Mouse (Mus musculus) hematopoietic multipotent progenitor cell, adult 10-12 weeks (in vitro differentiated cells): ENCODE measurements around the gene Zfp444. TPM values are rescaled to one million over a fixed set of nuclear protein-coding genes. Genes with fewer than 3 reads are reported as not detected.

ENCODE experiments used
- polyA plus RNA-seq: library from polyadenylated mRNA; stranded (reverse); fragments of >175 nt; gene quantifications from 2 replicates; pipeline ENCODE4 v1.2.3, GENCODE M21; 2012; ENCODE audit warnings: low replicate concordance

Gene Zfp444
- polyA plus RNA-seq, result 42.4 and 58.2 TPM in 2 replicates

DNA sequence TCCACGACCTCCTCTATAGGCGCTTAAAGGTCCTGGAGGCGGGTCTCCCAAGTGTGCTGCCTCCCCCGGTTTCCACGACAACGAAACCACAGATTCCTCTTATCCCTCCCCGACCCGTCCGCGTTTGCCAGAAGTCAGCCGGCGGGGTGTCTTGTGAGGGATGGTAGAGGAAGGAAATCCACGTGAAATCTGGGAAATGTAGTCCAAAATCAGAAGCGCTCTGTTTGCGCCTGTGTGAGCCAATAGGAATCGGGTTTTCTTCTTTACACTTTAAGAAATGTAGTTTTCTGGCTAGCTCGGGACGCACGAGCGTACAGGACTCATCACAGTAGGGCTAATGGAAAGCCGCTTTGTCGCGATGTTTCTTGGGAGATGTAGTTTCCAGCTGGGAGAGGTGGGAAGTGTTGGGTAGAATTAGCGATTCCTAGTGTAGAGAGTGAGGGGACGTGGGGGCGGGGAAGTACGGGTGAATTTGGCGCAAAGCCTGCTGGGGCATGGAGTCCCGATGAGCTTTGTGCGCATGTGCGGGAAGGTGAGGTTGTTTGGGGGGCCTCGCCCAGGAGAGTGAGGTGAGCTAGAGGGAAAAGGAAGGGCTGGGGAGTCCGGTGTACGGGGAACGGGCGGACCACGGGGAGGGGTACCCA is at the start of gene Zfp444:
Gene Zfp444, plus strand, starts transcription at position 221 of the 644 bp plus-strand sequence.

DNA sequence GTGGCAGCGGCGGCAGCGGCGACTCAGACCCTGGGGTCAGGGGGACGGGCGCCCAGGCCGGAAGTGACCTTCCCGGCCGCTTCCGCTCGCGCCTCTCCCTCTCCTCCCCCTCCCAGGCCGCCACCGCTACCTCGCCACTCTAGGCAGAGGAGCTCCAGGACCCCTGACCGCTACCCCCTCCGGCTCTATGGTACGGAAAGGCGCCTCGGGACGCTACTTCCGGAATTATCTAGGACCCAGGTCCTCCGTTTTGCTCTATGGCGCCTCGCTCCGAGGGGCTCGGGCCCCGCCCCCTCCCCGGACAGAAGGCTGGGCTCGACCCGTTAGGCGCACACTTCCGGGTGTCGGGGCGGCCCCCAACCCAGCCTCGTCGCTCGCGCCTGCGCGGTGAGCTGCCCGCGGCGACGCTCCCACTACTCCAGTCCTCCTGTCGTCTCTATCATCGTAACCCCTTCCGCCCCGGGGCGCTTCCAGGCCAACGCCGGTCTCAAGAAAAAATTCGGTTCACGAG is 16.1 kb upstream of the Zfp444 start, which contains the start of gene Zfp787:
Gene Zfp787, minus strand, starts transcription at position 97 of the 511 bp plus-strand sequence.

DNA sequence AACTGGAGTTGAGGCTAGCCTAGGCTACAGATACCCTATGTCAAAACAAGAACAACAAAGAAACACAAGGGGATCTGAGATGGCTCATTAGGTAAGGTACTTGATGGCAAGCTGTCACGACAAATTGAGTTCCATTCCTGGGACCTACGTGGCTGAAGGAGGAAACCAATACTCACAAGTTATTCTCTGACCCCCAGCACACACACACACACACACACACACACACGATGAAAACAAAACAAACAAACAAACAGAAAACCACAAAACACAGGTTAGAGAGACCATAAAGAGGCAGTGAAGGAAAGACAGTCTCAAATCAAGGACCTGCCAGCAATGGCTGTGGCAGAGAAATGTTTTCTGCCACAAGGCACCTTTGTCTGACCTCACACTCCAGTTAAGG is 24.8 kb downstream of the Zfp444 start, which contains the start of gene Galp:
Gene Galp, plus strand, starts transcription at position 301 of the 400 bp plus-strand sequence.

DNA sequence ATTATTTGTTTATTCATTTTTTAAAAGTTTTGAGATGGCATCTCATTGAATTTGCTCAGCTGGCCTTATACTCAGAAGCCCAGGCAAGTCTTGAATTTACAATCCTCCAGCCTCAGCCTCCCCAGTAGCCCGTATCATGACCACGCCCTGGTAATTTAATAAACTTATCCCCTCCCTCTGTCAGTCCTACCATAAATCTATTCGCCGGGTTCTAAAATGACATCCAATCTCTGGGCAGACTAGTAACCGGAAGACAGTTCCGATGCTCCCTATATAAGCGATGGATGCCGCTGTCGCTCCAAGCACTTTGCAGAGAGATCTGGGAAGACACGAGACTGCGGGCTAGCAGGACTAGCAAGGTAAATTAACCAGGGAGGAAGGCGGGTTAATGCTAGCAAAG is 50.0 kb downstream of the Zfp444 start, which contains the start of gene Zscan5b:
Gene Zscan5b, plus strand, starts transcription at position 301 of the 400 bp plus-strand sequence.

Other genes with a start within 250 kb of the Zfp444 start
- gene Vmn1r65, start 161.2 kb upstream of the Zfp444 start, polyA plus RNA-seq, result not detected in 2 replicates
- gene Nlrp4c, start 127.1 kb upstream of the Zfp444 start, polyA plus RNA-seq, result not detected in 2 replicates
- gene Zfp787, start 16.2 kb upstream of the Zfp444 start, polyA plus RNA-seq, result 42.9 and 67.6 TPM in 2 replicates
- gene Galp, start 24.9 kb downstream of the Zfp444 start, polyA plus RNA-seq, result not detected in 2 replicates
- not detected in 2 replicates for gene Zscan5b, start 50.1 kb downstream of the Zfp444 start, polyA plus RNA-seq
- gene Epp13, start 80.5 kb downstream of the Zfp444 start, polyA plus RNA-seq, result not detected in 2 replicates
- 0.10 and 0.88 TPM in 2 replicates for gene Zfp667, start 114.4 kb downstream of the Zfp444 start, polyA plus RNA-seq
- 1.8 TPM in 2 replicates for gene Zfp583, start 159.1 kb downstream of the Zfp444 start, polyA plus RNA-seq
- 0.07 and 0.08 TPM in 2 replicates for gene Gm3854, start 171.5 kb downstream of the Zfp444 start, polyA plus RNA-seq
- gene Zfp78, start 191.1 kb downstream of the Zfp444 start, polyA plus RNA-seq, result 0.30 and 0.37 TPM in 2 replicates
- gene Zfp28, start 211.1 kb downstream of the Zfp444 start, polyA plus RNA-seq, result 1.2 and 1.6 TPM in 2 replicates
- gene Smim17, start 226.5 kb downstream of the Zfp444 start, polyA plus RNA-seq, result not detected in 2 replicates
- gene Gm20715, start 238.1 kb downstream of the Zfp444 start, polyA plus RNA-seq, result not detected in 2 replicates